Mouse (Mus musculus): ENCODE results near the gene Gm42417.

The Gm42417 gene

GRCm38 (mm10) chr1:36519626-36520025, 19.6 kb downstream of the Gm42417 start:
- no peak for DNase-seq (ENCODE audit: low spot score)

DNA sequence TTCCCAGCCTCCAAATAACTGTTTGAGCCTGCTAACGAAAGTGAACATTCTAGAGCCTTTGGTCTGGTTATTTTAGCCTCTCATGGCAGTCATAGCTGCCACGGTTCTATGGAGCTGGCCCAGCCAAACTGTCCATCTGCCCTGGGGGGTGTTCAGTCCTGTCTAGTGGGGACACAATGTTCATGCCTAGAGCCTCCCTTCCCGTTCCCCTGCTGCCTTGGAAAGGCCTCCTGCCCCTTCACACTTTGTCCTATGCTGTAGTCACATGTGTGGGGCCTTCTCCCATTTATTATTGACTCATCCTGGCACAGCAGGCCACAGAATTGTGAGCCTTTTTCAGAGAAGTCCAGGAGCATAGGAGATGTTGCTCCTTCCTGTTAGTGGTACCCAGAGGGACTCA, 21.0 kb downstream of the Gm42417 start:
- no peak for DNase-seq (ENCODE audit: low spot score)

DNA sequence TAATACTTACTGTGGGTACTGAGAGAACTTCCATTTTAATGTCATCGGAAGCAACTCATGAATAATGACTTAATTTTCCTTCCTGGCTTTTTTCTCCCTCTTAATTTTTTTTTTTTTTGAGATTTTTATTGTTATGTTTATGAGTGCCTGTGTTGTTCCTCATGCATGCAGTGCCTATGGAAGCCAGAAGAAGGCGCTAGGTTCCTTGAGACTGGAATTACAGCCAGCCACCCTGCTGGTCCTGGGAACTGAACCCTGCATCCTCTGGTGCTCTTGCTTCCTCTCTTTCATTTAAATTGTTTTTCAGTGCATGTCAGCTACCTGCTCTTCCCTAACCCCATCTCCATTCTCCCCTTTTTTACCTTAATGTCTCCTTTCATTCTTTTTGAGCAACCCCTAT, 25.5 kb downstream of the Gm42417 start:
- DNase-seq (ENCODE audit: low spot score) = no peak

DNA sequence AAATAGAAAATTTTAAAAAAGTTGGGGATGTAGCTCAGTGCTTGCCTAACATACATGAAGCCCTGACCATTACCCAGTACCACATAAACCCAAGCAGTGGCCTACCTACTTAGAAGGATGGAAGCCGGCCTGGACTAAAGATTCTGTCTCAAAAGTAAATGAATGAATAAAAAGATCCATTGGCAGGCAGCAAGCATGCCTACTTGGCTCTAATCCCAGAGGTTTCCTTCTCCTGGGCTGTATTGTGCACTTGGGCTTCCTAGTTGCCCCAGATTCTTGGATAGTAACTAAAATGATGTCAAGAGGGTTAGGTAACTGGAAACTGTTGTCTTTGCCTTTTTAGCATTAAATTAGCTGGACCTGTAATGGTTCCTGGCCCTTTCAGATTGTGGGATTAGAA, 25.9 kb downstream of the Gm42417 start:
- DNase-seq (ENCODE audit: low spot score) = no peak

DNA sequence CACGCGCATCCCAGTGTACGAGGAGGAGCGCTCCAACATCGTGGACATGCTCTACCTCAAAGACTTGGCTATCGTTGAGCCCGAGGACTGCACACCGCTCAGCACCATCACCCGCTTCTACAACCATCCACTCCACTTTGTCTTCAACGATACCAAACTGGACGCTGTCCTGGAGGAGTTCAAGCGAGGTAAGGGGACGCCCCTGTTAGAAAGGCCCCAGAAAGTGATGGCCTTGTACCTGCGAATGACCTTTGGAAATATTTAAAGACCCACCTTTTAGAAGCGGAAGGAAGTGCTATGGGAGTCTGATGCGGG, 26.3 kb downstream of the Gm42417 start:
- DNase-seq (ENCODE audit: low spot score) = no peak

DNA sequence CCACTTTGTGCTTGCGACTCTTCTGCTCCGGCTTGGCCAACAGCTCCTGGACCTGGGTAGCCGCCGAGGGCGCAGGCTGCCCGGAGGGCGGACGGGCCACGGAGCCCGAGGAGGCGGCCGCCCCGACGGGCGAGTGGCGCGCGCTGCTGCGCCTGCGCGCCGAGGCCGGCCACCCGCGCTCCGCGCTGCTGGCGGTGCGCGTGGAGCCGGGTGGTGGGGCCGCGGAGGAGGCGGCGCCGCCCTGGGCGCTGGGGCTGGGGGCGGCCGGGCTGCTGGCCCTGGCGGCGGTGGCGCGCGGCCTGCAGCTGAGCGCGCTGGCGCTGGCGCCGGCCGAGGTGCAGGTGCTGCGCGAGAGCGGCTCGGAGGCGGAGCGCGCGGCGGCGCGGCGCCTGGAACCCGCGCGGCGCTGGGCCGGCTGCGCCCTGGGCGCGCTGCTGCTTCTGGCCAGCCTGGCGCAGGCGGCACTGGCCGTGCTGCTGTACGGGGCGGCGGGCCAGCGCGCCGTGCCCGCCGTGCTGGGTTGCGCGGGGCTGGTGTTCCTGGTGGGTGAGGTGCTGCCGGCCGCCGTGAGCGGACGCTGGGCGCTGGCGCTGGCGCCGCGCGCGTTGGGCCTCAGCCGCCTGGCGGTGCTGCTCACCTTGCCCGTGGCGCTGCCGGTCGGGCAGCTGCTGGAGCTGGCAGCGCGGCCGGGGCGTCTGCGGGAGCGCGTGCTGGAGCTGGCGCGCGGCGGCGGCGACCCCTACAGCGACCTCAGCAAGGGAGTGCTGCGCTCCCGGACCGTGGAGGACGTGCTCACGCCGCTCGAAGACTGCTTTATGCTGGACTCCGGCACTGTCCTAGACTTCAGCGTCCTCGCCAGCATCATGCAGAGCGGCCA, 26.9 kb downstream of the Gm42417 start:
- no peak for DNase-seq (ENCODE audit: low spot score)

DNA sequence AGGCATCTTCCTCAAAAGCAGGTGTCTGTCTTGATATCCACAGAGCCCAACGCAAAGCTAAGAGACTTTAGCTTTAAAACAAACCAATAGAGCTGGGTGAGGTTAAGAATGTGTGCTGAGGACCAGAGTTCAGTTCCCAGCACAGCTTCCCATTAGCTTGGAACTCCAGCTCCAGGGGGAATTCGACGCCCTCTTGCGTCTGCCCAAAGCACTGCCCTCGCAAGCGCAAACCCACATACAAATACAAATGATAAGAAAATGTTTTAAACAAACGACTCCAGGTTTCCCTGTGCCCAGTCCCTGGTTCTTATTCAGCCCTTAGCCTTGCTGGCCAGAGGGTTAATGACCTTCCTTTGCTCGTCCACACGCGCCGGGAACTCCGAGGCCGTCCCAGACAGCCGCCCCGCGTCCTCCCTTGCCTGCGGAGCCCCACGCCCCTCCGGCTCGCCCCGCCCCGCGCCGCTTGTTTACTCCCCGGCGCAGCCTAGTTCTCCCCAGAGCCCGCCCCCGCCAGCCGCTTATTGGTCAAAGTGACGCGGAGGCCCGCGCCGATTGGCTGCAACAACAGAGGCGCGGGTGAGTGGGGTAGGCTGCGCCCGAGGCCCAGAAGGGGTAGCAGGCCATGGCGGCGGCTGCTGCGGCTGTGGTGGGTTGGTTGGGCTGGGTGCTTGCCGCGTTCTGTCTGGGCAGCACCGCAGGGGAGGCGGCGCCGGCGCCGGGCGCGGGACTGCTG, 27.8 kb downstream of the Gm42417 start, which contains the start of gene Cnnm3:
TSS of gene Cnnm3 (plus strand) at position 579 of the 733 bp plus-strand sequence.
- peak; percentile 97 for DNase-seq (ENCODE audit: low spot score)

- no peak for DNase-seq (ENCODE audit: low spot score)
These were observed 31.0 kb downstream of the Gm42417 start for GRCm38 (mm10) chr1:36508238-36508637.

- DNase-seq (ENCODE audit: low spot score) = peak; percentile 68
These were observed 38.0 kb downstream of the Gm42417 start for GRCm38 (mm10) chr1:36501261-36501660.

DNA sequence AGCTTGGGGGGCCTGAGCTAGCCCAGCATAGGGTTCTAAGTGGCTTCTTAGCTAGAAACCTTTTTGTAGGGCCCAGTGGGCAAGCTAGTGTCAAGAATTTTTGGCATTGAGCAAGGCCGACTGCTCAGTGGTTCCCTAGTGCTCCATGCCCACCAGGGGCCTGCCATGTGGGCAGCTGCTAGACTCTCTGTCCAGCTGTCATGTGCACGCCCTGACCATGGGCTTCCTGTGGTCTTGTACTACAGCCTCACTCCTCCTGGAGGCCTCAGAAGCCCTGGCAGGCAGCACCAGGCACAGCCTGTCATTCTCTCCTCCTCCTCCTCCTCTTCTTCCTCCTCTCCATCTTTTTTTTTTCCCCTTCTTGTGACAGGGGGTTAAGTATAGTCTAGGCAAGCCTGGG, 41.9 kb downstream of the Gm42417 start:
- no peak for DNase-seq (ENCODE audit: low spot score)

GRCm38 (mm10) chr1:36496719-36497118, 42.5 kb downstream of the Gm42417 start:
- no peak for DNase-seq (ENCODE audit: low spot score)

DNA sequence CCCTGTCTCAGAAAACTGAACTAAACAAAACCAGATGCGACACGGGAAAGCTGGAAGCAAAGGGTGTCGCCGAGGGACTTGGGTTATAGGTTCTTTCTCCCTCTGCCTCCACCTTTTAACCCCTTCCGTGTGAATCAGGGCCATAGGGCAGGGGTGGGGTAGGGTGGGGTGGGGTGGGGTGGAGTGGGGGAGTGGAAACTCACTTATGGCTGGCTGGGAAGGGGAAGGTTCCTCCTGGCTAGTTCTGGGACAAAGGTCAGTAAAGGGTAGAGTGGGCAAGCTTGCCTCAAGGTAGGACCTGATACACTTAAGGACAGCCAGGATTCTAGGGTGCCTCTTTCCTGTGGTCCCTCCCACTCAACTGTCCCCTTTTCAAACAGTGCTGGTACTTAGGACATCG, 45.9 kb downstream of the Gm42417 start:
- no peak for DNase-seq (ENCODE audit: low spot score)

- DNase-seq (ENCODE audit: low spot score) = no peak
These were observed 46.7 kb downstream of the Gm42417 start for GRCm38 (mm10) chr1:36492416-36493139.

DNA sequence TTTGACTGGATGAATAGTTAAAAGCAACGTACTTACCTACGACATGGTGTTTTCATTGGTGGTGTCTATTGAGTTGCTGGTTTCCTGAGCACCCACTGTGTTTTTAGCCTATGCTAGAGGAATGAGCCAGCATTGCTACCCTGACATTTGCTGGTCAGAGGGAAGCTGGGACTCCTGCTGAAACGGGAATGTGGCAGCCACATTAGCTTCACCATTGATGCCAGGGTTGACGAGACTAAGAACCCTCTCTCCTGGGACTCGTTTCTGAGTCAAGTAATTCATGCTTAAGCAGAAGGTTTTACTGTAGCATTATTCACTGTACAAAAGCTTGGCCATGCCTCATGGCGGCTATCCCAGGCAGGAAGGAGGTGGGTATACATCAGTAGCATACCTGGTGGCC, 49.6 kb downstream of the Gm42417 start:
- no peak for DNase-seq (ENCODE audit: low spot score)

DNA sequence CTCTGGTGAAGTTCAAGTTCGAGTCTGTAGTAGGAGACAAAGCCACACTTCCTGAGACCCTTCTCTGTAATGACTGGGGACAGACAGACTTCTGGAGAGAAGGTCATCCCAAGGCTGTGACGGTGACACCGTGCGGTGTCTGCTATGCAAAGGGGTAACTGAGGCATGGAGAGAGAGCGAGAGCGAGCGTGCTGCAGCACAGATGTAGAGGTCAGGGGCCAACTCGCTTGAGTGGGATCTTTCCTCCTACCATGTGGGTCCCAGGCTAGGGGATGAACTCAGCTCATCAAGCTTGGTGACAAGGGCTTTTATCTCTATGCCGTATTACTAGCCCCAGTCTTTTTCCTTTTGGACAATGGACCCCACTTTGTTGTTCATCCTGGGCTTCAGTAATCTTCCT, 52.1 kb downstream of the Gm42417 start:
- DNase-seq (ENCODE audit: low spot score) = no peak

GRCm38 (mm10) chr1:36485080-36485479, 54.1 kb downstream of the Gm42417 start:
- DNase-seq (ENCODE audit: low spot score) = no peak

DNA sequence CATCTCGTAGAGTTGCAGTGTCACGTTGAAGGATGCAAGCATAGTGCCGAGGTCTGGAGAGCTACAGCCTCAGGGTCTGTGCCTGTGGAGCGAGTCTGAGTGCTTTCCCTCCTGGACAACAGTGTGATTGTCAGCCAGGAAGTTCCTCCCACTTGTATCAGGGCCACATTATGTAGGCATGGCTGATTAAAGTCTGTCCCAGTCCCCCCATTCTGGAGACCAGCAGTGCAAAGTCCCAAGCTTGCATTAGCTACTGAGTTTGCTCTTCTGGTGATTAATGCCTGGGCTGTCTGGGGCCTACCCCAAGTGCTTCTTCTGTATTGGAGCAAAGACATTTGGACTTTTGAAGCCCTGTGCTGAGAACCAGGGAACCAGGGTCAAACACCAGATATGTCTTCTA, 55.4 kb downstream of the Gm42417 start:
- no peak for DNase-seq (ENCODE audit: low spot score)
